Mouse (Mus musculus) thymus, adult 2 months (tissue): ENCODE data around the gene Glra1.

ENCODE experiments used
- CTCF ChIP-seq: fragments of 200-500 bp; IDR thresholded peaks from 2 replicates; pipeline ENCODE4 v1.5.1; 2012; ENCODE audit warnings: mild to moderate bottlenecking, control low read depth, low read length, moderate library complexity, borderline replicate concordance; ENCODE audit not compliant: control insufficient read depth, poor library complexity, insufficient read depth; ENCODE audit errors: extremely low read depth
- POLR2A ChIP-seq: fragments of 200-500 bp; IDR thresholded peaks from 2 replicates; pipeline ENCODE4 v1.6.1; 2012; ENCODE audit warnings: mild to moderate bottlenecking, low read length, control low read depth, moderate library complexity; ENCODE audit not compliant: control insufficient read depth, poor library complexity, insufficient read depth; ENCODE audit errors: extremely low read depth

DNA sequence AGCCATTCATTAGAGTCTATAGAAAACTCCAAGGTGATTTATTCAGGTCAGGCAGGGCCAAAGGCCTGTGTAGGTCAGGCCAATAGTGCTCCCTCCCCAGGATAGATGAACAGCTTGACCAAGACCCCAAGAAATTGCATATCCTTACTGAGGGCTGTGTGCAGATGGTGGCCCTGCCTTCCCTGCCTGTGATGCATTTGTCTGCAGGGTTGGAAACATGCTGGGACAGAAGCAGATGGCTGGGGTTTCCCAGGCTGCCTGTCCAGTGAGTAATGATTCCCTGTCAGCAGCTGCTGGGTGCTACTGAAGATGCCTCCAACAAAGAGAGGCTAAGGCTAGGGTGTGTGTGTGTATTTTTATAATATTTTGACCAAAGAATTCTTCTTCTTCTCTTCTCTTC is 25.9 kb upstream of the Glra1 start:
- no peak for TF ChIP-seq CTCF
- TF ChIP-seq POLR2A: no peak
